In the genomic region with DNA sequence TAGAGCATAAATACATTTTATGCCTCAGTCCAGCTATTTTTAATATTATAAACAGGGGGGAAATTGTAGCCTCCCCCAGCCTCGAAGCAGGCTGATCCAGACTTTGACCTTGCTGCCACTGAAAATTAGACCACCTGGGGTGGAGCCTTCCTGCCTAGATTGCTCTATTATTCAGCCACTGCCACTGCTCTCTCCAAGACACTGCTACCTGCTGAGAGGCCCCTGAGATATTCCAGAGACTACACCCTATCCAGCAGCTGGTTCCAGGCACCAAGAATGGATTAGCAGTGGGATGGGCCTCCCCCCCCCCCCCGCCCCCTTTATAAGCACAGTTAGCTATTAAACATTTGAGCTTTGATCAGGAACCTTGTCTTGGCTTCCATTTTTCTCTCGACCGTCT, we compare ENCODE assay signal across 38 mouse cellular contexts. TPM values are rescaled to one million over a fixed set of nuclear protein-coding genes. Genes with fewer than 3 reads are reported as not detected.
"Had no signal": no experiment of that assay in that cellular context is flagged by ENCODE, and none has a peak within 500 bp of the region (broad histone marks: within the 10 kb centered on the region; RNA-seq: fewer than 3 reads in every experiment).

No protein-coding gene starts in this region.

RNA-seq across cellular contexts. Expression of gene Abo, which starts 21.4 kb away (rescaled TPM):
- total RNA-seq: heart, postnatal 10 days; heart, postnatal 14 days; heart, postnatal 25 days; heart, postnatal 36 days; heart, postnatal 4 days; hematopoietic stem cell, adult 5-6 weeks; hindbrain, postnatal 0 days; layer of hippocampus, adult 18-20 months; layer of hippocampus, adult 2 months; layer of hippocampus, adult 8-10 months; layer of hippocampus, postnatal 10 days; layer of hippocampus, postnatal 14 days; layer of hippocampus, postnatal 25 days; layer of hippocampus, postnatal 36 days; left cerebral cortex, adult 18-20 months; left cerebral cortex, adult 2 months; left cerebral cortex, adult 8-10 months had no signal
- polyA plus RNA-seq: heart, embryonic 12.5 days; heart, embryonic 13.5 days; heart, embryonic 14.5 days; heart, embryonic 15.5 days; heart, embryonic 16.5 days; heart, postnatal 0 days; hindbrain, embryonic 10.5 days; hindbrain, embryonic 11.5 days; hindbrain, embryonic 12.5 days; hindbrain, embryonic 13.5 days; hindbrain, embryonic 14.5 days; hindbrain, embryonic 16.5 days; hindbrain, postnatal 0 days; inflammation-experienced regulatory T-cells, adult 6 months; intestine, embryonic 14.5 days; intestine, embryonic 15.5 days; kidney, adult 2 months; kidney, embryonic 14.5 days; kidney, embryonic 15.5 days; kidney, embryonic 16.5 days; kidney, postnatal 0 days; large intestine, adult 2 months had no signal
